ENCODE assay signal across 12 mouse cellular contexts in genomic region chr9:100646276-100646675, GRCm38 (mm10).
"Had no signal": no experiment of that assay in that cellular context is flagged by ENCODE, and none has a peak within 500 bp of the region (broad histone marks: within the 10 kb centered on the region; RNA-seq: fewer than 3 reads in every experiment).

No protein-coding gene starts in this region.

- H3K36me3 ChIP-seq: kidney, embryonic 15.5 days; limb, embryonic 15.5 days; midbrain, embryonic 15.5 days; stomach, embryonic 15.5 days had no signal

- H3K27ac ChIP-seq: kidney, embryonic 15.5 days; limb, embryonic 15.5 days; liver, embryonic 13.5 days; midbrain, embryonic 15.5 days; stomach, embryonic 15.5 days had no signal

- H3K9me3 ChIP-seq: kidney, embryonic 15.5 days; limb, embryonic 15.5 days; liver, embryonic 13.5 days; midbrain, embryonic 15.5 days; stomach, embryonic 15.5 days had no signal

- H3K9ac ChIP-seq: kidney, embryonic 15.5 days; limb, embryonic 15.5 days; midbrain, embryonic 15.5 days; stomach, embryonic 15.5 days had no signal

- ATAC-seq: midbrain, embryonic 15.5 days had no signal

- H3K27me3 ChIP-seq: kidney, embryonic 15.5 days; limb, embryonic 15.5 days; liver, embryonic 13.5 days; midbrain, embryonic 15.5 days; stomach, embryonic 15.5 days had no signal

- H3K4me3 ChIP-seq: kidney, embryonic 15.5 days; limb, embryonic 15.5 days; midbrain, embryonic 15.5 days; stomach, embryonic 15.5 days had no signal

- DNase-seq: kidney, postnatal 14 days; layer of hippocampus, adult 9-11 months; layer of hippocampus, postnatal 36 days; liver, embryonic 13.5 days; lung, adult 18-20 months; right cerebral cortex, postnatal 14 days; thymus, adult 2 months; thymus, postnatal 36 days had no signal
